16 mouse cellular contexts compared by ENCODE assay signal in genomic region chr1:137774586-137774985, GRCm38 (mm10).
"Had no signal": no experiment of that assay in that cellular context is flagged by ENCODE, and none has a peak within 500 bp of the region (broad histone marks: within the 10 kb centered on the region; RNA-seq: fewer than 3 reads in every experiment).

No protein-coding gene starts in this region.

- ATAC-seq: intestine, embryonic 16.5 days; lung, postnatal 0 days; midbrain, embryonic 13.5 days had no signal

- H3K4me1 ChIP-seq: limb, embryonic 13.5 days; liver, embryonic 15.5 days; midbrain, embryonic 13.5 days; neural tube, embryonic 15.5 days had no signal

- H3K9me3 ChIP-seq: liver, embryonic 15.5 days had no signal

- H3K4me3 ChIP-seq: left cerebral cortex, adult 2 months; limb, embryonic 13.5 days; liver, embryonic 15.5 days; midbrain, embryonic 13.5 days; myocyte; neural tube, embryonic 15.5 days had no signal

- H3K27ac ChIP-seq: left cerebral cortex, adult 2 months; limb, embryonic 13.5 days; liver, embryonic 15.5 days; midbrain, embryonic 13.5 days; neural tube, embryonic 15.5 days; stomach, postnatal 0 days had no signal

- H3K36me3 ChIP-seq: limb, embryonic 13.5 days; liver, embryonic 15.5 days; midbrain, embryonic 13.5 days; neural tube, embryonic 15.5 days had no signal

- DNase-seq: kidney, adult 2 months; kidney, postnatal 25 days; lung, adult 2 months; lung, postnatal 36 days; right cerebral cortex, adult 18-20 months; right cerebral cortex, postnatal 25 days had no signal

- H3K9ac ChIP-seq: limb, embryonic 13.5 days; liver, embryonic 15.5 days; midbrain, embryonic 13.5 days; neural tube, embryonic 15.5 days had no signal

- H3K27me3 ChIP-seq: limb, embryonic 13.5 days; liver, embryonic 15.5 days; midbrain, embryonic 13.5 days; neural tube, embryonic 15.5 days had no signal

- H3K4me2 ChIP-seq: limb, embryonic 13.5 days; liver, embryonic 11.5 days; liver, embryonic 15.5 days; midbrain, embryonic 13.5 days; neural tube, embryonic 15.5 days had no signal
